Mouse (Mus musculus) c-Kit-negative CD71-positive TER-119-positive erythroid progenitor cells, embryonic 14.5 days (primary cell): Measurements from ENCODE around the gene Larp1.

Source experiments
- DNase-seq: peaks from one replicate; pipeline ENCODE4 v3.0.0-alpha.2; 2013; ENCODE audit warnings: low read depth, low spot score

Larp1 gene

DNA sequence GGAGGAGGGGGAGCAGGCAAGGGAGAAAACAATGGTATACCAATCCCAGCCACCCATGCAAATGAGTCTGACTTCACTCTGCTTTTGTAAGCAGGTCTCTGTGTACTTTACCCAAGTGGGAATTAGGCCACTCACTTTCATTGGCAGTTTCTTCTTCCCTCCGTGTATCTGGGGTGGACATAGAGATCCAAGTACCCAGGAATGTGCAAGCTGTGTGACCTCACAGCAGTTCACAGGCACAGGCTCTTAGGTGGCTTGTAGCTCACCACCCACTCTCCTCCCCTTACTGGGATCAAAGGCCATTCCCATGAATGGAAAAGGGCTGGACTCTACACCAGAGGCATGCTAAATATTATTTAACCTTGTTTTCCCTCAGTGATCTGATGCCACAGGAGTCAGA lies 10.0 kb upstream of the Larp1 start:
- no peak for DNase-seq

DNA sequence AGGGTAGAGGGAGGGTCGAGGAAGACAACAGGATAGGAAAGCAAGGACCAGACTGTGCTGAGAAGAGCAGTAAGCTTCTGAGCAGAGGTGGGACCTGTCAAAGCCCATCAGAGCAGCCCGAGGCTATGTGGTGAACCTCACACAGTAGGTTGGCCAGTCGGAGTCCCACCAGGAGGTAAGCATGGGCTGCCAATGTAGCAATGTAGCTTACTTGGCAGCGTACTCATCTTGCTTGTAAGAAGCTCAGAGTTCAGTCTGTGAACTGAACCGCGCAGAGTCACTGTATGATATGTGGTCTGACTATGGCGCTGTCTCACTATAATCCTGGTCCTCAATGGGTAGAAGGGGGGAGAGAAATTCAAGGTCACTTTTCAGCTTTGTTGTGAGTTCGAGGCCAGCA lies 5.7 kb upstream of the Larp1 start:
- no peak for DNase-seq

DNA sequence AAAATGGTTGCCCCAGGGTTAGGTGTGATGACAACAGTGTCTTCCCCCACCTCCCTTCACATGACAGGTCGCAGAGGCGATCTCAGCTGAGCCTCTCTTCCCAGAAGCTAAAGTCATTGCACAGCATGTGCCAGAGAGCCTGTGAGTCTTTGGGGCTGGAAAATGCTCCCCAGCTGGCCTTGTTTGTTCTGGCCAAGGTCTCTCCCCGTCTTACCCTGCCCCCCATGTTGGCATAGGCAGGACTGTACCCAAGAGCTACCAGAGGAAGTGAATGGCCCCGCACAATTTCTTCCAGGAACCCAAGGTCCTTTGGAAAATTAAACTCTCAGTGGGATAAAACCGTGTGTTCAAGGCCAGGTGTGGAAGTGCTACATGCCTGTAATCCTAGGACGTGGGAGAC lies 5.1 kb upstream of the Larp1 start:
- no peak for DNase-seq

DNA sequence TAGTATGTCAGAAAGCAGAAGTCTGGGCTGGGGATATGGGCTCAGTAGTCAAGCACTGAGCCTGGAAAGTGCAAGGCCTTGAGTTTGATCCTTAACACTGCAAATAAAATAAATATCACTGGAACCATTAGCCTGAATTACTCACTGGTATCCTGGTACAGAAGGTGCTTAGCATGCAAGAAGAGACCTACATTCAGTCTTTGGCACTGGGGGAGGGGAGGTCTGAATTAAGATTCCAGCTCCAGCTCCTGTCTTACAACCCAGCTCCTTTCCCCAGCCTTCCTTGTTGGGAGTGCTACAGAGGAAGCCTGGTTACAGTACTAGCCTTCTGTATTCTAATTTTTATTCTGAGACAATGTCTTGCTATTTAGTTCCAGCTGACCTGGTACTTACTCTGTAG lies 3.8 kb upstream of the Larp1 start:
- DNase-seq, result no peak

DNA sequence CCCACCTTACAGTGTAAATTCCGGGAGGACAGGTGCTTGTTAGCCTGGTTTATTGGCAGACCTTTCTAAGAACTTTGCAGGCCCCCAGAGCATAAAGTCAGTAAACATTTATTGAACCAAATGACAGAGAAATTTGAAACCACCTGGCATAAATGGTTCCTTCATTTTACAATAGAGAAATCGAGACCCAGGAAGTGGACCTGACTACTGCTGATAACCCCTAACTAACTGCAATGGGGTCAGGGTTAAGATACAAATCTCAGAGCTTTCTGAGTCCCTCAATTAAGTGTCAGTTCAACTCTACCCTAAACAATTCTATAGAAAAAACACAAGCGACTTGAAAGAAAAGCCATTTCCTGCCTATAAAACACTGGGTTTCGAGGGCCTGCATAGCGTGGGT lies 851 bp upstream of the Larp1 start:
- no peak for DNase-seq

DNA sequence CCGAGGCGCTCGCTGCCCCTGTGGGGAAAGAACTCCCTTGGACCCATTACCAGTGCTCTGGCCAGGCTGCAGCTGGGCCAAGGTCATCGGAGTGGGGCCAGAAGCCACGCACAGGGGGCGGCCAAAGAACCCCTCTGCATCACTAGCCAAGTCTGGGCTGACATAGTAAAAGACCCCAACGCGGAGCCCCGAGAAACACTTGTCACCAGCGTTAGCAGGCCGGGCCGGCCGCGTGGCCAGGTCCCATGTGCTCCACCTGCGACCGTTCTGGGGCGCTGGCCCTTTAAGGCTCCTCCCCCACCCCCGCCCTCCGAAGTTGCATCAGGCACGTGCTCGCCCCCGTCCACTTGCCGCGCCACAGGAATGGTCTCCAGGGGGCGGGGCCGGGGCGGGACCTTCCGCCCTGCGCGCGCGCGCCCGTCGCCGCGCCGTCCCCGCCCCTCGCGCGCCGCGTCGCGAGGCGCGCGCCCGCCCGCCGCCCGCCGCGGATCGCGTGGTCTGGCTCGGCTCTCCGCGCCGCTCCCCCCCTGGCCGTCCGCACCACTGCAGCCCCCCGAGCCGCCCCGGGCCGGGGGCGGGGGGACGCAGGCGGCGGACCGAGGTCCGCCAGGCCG lies 320 bp upstream of the Larp1 start:
- DNase-seq, result peak; percentile 85

DNA sequence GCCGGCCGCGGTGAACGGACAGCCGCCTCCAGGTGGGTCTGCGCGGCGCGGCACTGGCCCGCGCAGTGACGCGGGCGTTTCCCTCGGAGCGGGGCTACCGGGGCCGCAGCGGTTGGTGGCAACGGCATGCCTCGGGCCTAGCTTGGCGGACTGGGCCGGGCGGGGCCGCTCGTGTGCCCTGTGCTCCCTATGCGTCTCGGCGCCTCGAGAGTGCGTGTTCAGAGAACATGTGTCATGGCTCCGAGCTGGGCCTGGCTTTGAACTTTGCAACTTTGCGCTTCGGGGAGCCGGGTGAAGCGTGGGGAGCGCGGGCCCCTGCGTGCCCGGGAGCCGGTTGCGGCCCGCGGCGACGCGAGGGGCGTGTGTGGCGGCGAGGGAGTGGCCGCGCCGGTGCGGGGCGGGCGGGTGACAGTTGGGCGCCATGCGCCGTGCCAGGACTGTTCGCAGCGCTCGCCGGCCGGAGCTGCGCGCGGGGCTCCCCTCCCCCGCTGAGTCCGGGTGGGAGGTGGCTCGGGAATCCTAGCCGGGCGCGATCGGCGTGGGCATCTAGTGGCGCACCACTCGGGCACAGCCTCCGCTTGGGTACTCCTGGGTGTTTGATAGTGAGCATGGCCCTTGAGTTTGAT lies 765 bp downstream of the Larp1 start:
- DNase-seq, result peak; percentile 66

DNA sequence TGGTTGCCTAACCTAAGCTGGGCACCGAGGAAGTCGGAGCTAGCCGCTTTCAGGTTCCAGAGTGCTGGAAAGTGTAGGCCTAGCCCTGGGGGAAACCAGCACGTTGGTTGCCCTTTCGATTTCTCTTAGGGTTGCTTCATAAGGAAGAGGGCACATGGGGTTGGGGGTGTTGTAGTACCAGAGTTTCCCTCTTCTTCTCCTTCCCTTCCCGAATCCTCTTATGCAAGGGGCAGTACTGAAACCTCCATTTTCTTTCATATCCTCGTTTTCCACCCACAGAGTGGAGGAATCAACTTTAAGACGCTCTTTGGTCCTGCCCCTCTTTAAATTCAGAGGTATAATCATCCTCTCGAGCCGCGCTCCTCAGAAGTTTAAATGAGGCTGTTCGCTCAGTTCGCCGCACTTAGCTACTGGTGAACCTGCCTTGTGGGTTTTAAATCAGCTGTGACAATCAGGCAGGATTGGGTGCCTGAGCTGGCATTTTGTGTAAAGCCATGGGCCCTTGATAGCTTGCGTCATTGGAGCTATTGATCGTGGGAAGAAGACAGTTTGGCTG lies 1.4 kb downstream of the Larp1 start:
- DNase-seq, result no peak

DNA sequence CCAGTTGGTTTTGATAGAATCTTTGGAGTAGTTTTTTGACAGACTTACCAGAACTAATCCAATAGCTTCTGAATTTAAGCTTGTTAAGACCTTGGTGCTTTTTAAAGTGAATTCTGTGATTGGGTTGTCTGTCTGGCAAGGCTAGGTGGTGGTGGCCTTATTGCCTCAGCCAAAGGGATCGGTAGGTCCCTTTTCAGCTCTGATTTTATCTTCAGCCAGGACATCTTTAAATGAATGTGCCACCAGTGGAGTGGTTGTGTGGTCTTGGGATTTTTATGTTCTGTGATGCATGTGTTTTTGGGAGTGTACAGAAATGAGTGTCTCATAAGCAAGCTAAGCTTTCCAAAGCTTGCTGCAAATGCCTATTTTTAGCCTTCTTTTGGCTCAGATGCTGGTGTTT lies 2.1 kb downstream of the Larp1 start:
- no peak for DNase-seq

DNA sequence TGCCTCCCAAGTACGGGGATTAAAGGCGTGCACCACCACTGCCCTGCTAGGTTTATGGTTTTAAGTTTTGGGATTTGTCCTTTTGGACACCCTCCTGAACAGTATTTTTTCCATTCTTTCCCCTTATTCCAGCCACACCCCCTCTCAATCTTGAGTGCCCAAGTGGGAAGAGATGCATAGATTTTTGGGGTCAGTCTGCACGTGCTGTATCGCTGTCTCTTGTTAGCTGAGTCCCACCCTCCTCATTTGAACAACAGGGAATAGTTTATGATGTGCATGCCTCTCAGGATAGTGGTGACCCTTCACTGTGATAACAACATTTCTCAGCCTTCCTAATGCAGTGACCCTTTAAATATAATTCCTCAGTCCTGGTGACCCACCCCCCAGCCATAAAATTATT lies 2.9 kb downstream of the Larp1 start:
- no peak for DNase-seq

DNA sequence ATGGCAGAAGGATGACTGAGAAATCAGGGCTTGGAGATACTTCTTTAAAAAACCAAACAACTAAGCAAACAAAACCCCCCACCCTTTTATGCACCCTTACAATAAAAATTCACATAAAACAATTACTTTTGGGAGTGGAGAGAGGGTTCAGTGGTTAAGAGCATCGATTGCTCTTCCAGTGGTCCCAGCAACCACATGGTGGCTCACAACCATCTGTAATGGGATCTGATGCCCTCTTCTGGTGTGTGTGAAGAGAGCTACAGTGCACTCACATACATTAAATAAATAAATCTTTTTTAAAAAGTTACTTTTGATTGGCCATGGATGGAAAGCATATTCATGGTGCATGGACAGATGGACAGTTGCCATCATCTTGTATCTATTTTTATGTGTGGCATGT lies 3.8 kb downstream of the Larp1 start:
- DNase-seq, result no peak

DNA sequence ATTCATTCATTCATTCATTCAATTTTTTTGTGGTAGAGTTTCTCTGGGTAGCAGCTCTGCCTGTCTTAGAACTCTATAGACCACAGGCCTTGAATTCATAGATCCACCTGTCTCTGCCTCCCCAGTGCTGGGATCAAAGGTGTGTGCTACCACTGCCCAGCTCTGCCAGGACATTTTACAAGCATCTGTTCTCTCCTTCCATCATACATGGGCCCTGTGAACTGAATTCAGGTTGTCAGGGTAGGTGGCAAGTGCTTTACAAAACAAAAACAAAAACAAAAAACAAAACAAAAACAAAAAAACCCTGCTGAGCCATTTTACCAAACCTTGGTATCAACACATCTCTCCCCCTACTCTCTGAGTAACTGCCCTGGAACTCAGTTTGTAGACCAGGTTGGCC lies 4.2 kb downstream of the Larp1 start:
- DNase-seq, result no peak

DNA sequence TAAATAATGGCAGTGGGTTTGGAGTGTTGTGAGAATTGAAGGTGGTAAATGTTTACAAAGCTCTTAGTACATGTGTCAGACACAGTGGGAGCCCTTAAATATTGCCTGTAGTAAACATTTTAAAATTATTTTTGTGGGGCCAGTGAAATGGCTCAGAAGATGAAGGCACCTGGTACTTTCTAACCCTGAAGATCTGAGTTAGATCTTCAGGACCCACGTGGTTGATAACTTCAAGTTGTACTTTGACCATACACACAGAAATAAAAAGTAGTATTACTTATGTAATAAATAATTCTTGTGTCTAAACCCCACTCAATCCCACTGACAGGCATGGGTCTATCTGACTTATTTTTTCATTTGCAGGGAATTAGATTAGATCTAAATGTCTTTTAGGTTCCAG lies 5.7 kb downstream of the Larp1 start:
- no peak for DNase-seq

DNA sequence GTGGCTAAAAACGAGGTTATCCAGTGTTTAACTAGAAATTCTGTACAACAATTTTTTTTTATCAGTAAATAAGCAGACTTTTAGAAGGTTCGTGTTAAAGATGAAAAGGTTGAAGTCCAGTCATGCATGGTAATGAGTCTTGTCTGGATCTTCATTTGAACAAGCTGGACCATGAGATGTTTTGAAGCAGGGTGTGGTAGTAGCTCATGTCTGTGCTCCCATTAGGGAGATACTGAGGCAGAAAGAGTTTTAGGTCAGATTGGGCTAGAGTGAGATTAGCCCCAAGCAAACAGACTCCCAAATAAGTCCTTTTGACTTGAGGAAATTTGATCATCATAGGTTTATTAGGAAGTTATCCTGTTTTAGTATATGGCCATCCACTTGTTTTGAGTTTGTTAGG lies 6.5 kb downstream of the Larp1 start:
- DNase-seq, result no peak

DNA sequence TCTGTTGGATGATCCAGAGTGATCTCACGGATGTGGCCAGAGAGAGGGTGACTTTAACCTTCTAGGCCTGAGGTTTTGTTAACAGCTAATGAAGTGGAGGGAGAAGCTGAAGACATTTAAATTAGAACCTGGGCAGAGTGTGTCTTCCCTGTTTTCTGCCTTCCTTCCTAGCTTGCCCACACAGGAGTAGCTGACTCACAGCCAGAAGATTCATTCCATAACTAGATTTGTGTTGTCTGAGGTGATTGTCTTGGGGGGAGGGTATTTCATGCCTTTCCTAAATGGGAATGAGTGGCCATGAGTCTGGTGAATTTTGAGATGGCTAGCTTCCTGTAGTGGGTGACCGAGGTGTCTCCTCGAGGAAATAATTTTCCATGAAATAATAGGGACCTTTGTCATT lies 7.5 kb downstream of the Larp1 start:
- no peak for DNase-seq

DNA sequence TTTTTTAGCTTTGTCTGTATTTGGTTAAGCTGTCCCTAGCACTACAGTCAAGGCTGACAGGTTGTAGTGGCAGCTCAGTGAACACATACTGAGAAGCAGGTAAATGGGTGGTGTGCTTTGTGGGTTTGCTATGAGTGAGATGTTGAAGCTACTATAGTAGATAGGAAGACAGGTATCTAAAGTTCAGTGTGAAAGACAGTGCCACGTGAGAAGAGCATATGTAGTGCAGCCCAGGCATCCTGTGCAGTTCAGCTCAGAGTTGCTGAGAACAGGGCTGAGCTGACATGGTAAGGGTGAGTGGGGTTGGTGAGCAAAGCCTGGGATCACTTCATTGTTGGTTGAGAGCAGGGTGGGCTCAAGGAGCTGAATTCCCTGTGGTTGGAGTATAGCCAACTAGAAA lies 8.6 kb downstream of the Larp1 start:
- no peak for DNase-seq

DNA sequence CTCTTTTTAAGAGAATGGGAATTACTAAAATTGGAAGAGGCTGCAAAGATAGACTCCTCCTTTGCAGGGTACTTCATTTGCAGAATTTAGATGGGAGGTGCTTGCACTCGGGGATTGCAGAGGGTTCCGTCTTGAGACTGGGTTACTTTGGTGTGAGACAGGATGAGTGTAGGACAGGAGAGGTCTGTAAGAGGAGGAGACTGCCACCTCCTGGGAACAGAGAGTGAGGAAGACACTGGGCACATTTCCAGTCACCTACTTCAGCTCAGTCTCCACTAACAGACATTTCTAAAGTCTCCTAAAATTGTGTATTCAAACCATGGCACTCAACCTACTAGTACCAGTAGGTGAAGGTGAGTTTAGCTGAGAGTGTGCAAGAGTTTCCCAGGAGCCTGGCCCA lies 9.4 kb downstream of the Larp1 start:
- DNase-seq, result no peak

DNA sequence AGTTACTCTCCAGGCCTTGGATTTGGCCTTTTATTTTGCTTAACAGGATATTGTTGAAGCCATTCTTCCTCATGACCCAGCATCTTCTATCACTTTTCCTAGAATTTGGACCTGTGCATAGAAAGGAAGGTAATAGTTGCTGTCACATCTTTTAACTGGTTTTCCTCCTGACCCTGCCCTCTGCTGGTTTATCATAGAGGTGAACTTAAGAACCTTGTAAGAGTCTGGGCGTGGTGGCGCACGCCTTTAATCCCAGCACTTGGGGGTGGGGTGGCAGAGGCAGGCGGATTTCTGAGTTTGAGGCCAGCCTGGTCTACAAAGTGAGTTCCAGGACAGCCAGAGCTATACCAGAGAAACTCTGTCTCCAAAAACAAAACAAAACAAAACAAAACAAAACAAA lies 9.8 kb downstream of the Larp1 start:
- peak; percentile 64 for DNase-seq

DNA sequence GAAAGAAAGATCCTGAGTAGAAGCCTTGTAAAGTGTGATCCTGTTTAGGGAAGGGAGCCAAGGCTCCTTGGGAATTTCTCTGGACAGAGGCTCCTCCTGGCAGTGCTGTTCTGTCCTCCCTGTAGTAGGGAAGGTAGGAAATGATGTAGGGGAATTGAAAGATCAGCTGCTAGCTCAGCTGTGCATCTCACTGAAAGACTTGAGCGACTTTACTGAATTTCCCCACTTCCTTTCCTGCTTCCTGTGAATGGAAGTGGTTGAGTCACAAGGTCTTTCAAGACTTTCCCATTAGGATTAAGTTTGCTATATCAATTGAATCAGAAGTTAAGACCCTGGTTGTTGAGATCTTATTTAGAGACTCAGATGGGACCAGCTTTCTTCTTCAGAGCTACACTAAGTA lies 12.2 kb downstream of the Larp1 start:
- no peak for DNase-seq

DNA sequence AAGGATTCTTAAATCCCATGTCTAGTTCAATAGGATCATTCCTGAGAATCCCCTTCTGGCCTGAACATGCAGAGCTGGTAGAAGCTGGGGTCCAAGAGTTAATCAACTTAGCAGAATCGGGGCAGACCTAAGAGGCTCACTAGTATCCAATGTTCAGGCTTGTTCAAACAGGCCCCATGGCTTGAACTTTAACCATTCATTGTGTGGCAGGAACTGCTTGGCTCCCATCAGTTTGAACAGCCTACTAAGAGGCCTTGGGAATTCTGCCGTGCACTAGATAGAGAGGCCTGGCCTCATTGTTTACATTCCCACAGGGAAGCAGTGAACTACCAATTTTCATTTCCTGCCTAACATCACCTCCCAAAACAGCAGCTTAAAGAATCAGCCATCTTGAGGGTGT lies 12.8 kb downstream of the Larp1 start:
- DNase-seq, result no peak

DNA sequence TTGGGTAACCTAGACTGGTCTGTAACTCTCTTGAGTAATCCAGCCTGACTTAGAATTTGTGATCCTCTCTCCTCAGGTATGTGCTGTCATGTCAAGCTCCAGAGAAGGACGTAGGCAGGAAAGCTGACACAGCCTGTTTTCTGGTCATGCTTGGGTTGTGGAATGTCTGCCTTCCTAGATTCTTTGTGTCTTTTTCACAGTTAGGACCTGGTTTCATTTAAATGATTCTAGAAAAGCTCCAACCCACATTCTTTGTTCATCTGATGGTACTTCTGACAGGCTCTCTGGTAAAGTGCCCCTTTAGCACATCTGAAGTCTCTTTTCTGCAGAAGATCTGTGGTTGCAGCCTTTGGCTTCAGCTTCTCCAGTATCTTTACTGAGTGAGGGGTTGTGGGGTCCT lies 15.4 kb downstream of the Larp1 start:
- DNase-seq, result no peak

DNA sequence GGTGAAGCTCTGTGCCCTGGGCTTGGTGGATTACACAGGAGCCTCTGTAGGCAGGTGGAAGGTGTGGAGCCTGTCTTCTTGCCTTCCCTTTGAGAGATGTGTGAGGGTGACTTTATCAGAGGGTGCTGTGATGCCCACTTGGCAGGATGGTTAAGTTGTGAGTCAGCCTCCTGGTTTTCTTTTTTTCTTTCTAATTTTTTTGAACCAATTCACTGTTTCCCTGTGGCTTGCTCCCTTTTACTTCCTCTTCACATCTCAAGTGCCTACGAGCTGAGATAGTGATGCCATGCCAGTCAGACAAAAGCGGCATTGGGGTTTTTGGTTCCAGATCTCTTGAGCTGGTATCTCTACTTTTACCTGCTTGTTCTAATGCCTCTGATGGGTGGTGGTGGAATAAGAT lies 15.8 kb downstream of the Larp1 start:
- no peak for DNase-seq

DNA sequence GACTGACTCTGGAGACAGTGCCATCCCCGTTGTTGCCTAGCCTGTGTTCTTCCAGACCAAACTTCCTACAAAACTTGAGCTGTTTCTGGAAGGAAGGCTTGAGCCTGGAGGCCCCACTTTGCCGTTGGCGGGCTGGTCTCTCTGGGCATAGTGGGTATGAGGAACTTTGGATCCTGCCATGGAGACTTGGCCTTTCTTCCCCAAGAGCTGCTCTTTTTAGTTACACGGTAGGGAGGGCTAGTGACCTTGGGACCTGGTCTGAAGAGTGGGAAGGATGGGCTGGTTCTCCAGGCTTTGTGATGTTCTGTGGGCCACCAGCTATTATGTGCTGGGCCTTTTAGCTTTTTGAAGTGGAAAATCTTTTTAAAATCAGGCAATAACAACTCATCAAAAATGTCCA lies 17.0 kb downstream of the Larp1 start:
- no peak for DNase-seq

DNA sequence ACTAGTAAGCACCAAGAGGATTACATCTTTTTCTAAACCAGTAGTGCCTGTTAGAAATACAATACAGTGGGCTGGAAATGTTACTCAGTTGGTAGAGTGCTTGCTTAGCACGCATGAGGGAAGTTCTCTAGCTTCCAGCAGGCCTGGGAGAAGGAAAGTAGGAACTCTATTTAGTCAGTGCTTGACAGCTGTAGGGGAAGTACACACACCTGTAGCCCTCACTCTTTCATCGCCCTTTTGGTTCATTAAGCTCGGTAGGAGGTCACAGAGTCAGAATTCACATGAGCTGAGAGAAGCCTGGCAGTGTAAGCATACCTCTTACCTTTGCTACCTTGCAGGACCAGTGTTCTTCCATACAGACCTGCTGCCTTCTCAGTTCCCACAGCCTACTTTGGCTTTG lies 17.5 kb downstream of the Larp1 start:
- no peak for DNase-seq
